Mouse (Mus musculus) layer of hippocampus, adult 2 months (tissue): ENCODE results near the gene H2afz. TPM values are rescaled to one million over a fixed set of nuclear protein-coding genes. Genes with fewer than 3 reads are reported as not detected.
A peak's percentile ranks its signal among the peaks of the same experiment; 100 is the strongest.
"Not testable (repeated sequence)": the region's sequence is repeated elsewhere in the genome, so short reads cannot be mapped to it uniquely, and the experiment has no call there.

ENCODE experiments used
- DNase-seq, 2 experiments: peaks; one replicate each; pipeline ENCODE4 v3.0.0; 2022; ENCODE audit warnings: low spot score in 2 of 2
- H3K27ac ChIP-seq: fragments of 200-600 bp; 2 replicates; pipeline ENCODE4 v1.8.1; 2022
- H3K4me3 ChIP-seq: fragments of 200-600 bp; 2 replicates; pipeline ENCODE4 v1.8.1; 2022; ENCODE audit warnings: mild to moderate bottlenecking
- CTCF ChIP-seq: fragments of 200-600 bp; conservative IDR thresholded peaks from 2 replicates; pipeline ENCODE4 v1.8.1; 2022; ENCODE audit warnings: antibody characterized with exemption, mild to moderate bottlenecking, moderate library complexity
- total RNA-seq, 2 experiments: library from RNA; stranded (reverse); gene quantifications; 2 replicates each; pipeline ENCODE4 v1.2.3; 2021

The H2afz gene
- total RNA-seq, 2 experiments from 2014 or later: 142 to 147 TPM

GRCm38 (mm10) chr3:137848354-137848753 lies 15.9 kb upstream of the H2afz start:
- Histone ChIP-seq H3K27ac (no peak overlapping the region), H3K4me3 (no peak overlapping the region)
- DNase-seq: no peak
- TF ChIP-seq CTCF: no peak

DNA sequence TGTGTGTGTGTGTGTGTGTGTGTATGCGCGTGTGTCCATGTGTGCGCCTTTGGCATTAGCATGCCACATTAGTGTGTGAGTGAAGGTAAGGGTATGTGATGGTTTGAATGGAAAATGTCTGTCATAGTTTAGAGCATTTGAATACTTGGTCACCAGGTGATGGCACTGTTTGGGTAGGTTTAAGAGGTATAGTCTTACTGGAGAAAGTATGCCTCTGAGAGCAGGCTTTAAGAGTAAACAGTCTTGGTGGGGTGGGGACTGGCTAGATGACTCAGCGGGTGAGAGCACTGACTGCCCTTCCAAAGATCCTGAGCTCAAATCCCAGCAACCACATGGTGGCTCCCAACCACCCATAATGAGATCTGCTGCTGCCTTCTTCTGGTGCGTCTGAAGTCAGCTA lies 14.6 kb upstream of the H2afz start:
- TF ChIP-seq CTCF: no peak

DNA sequence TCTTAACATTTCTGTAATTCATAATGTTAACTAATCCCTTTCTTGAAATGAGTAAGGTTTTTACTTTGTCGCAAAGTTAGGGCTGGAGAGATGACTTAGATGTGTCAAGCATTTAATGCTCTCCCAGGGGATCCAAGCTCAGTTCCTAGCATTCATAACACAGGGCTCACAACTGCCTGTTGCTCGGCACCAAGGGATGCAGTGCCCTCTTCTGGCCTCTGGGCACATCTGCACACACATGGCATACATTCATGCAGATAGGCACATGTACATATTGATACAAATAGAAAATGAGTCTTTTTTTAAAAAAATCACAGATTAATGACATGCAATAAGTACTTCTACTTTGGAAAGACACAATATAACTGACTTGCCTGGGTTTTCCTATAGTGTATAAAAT lies 13.1 kb upstream of the H2afz start:
- no peak for DNase-seq
- Histone ChIP-seq H3K27ac (no peak overlapping the region), H3K4me3 (no peak overlapping the region)
- peak; percentile 21 for TF ChIP-seq CTCF

More for the DNA sequence above, 14.6 kb upstream of the H2afz start:
- Histone ChIP-seq H3K4me3 (no peak overlapping the region), H3K27ac (no peak overlapping the region)
- no peak for DNase-seq

DNA sequence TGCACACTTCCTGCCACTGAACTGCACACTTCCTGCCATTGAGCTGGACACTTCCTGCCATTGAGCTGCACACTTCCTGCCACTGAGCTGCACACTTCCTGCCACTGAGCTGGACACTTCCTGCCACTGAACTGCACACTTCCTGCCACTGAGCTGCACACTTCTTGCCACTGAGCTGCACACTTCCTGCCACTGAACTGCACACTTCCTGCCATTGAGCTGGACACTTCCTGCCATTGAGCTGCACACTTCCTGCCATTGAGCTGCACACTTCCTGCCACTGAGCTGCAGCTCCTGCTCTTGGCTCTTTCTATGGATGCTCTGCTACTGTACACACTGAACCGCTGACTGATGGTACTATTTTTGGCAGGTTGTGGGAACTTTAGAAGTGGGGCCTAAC lies 11.3 kb upstream of the H2afz start:
- DNase-seq, H3K4me3 ChIP-seq, H3K27ac ChIP-seq: not testable (repeated sequence)

DNA sequence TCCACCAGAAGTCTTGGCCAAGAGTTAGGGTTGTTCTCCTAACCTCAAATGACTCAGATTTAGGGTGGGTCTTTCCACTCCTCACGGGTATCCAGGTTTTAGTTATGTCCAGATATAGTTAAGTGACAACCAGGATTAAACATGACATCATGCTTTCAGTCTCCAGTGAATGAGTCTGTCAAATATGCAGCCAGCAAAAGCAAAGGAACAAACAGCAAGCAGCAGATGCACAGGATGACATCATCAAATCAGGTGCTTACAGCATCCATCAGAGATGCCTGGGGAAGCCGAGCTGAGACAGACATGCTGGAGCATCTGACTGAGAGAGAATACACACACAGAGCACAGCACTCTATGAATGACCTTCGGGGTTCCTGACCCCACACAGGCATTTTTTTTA lies 9.0 kb upstream of the H2afz start:
- DNase-seq: no peak
- no peak overlapping the region for H3K4me3 ChIP-seq
- no peak overlapping the region for H3K27ac ChIP-seq
- TF ChIP-seq CTCF: no peak

DNA sequence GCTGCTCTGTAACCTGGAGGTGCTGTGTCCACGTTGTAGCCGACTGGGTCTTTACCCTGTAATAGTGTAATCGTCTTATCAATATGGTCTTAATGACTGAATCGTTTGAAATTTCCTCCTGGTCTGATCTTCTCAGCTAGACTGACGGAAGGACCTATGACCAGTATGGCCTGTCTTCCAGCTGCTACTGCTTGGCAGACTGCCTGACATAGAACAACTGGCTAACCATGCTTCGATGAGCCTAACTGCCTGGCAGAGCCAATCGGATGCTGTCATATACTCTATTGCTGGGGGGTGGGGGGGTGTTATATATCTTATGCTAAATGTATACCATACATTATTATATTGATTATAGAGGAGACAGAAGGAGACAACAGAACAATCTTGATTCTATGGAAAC lies 8.2 kb upstream of the H2afz start:
- Histone ChIP-seq H3K27ac (no peak overlapping the region), H3K4me3 (no peak overlapping the region)
- no peak for TF ChIP-seq CTCF
- DNase-seq: no peak

DNA sequence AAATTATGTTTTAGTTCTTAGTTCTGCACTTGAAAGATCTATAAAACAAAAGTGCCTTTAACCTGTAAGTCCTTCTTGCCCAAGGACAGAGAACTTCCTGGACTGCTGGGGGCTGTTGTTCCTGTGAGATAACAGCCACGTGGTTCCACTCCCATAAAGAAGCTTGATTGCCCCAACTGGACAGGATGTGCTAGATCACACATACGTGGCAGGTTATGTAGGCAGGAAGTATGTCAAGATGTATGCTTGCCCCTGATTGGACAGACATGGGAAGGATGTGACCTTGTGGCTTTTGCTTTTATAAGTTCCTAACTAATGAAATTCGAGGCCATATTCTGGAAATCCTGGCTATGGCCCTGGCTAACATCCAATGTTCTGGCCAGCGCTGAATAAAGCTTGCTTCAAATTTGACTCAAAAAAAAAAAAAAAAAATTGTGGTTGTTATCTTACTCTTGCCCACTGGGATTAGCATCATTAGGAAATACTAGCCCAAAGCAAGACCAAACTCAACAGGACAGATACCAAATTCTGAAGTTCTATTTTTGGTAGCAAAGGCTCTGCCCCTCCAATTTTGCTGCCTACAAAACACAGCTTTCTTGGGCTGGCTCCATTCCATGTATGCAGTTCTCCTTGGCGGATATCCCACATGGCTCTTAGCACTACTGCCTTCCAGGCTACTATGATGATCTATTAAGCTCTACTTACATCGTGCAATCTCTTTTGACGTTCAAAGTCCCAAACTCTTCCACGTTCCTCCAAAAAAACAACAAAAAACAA lies 3.7 kb upstream of the H2afz start:
- H3K27ac ChIP-seq: no peak overlapping the region
- no peak overlapping the region for H3K4me3 ChIP-seq
- no peak for TF ChIP-seq CTCF
- no peak for DNase-seq

- no peak for DNase-seq
- no peak for TF ChIP-seq CTCF
- no peak overlapping the region for H3K4me3 ChIP-seq
- no peak overlapping the region for H3K27ac ChIP-seq
Measured at GRCm38 (mm10) chr3:137861436-137861835, 2.9 kb upstream of the H2afz start.

GRCm38 (mm10) chr3:137862600-137862999 lies 1.7 kb upstream of the H2afz start:
- no peak overlapping the region; the same call in 1 of the 2 replicates for H3K27ac ChIP-seq
- no peak overlapping the region for H3K4me3 ChIP-seq
- TF ChIP-seq CTCF: no peak
- no peak for DNase-seq

GRCm38 (mm10) chr3:137863330-137864123 lies 760 bp upstream of the H2afz start:
- peak overlapping the region; percentile 98 for H3K27ac ChIP-seq
- peak overlapping the region; percentile 89 for H3K4me3 ChIP-seq
- peak in 1 of 2 experiments; percentile 52 for DNase-seq
- TF ChIP-seq CTCF: no peak

DNA sequence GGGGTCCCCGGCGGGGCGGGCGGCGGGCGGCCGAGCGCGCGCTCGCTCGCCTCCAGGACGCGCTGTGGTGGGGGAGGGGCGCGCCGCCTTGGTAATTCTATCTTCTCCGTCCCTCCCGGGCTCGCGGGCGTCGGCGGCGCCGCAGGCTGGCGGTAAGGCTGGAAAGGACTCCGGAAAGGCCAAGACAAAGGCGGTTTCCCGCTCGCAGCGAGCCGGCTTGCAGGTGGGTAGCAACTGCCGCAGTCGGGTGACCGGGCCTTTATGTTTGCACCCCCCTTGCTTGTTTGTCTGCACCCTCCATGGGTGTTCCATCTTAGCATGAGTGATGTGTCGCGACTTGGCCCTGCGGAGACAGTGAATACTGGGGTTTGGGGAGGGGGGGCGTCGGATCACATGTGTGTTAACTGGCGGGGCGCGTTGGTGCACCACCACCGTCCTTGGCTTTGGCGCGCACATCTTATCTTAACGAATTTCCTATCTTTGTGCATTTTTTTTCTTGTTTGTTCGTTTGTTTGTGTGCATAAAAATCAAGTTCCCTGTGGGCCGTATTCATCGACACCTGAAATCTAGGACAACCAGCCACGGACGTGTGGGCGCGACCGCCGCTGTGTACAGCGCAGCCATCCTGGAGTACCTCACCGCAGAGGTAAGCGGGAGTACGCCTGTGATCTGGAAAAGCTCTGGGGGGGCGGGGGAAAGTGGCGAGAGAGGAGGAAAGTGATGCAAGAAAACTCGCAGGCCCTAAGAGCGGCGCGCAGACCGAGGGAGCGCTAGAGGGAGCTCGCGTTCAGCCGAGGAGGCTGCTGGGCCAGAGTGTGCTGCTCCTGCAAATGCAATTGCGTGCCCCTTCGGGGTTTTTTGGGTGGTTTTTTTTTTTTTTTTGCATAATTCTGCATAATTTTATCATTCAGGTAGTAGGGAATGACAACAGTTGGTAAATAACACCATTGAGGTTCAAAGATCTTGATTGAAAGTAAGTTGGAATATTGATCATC lies 998 bp downstream of the H2afz start:
- peak; percentile 86 to 88 for DNase-seq
- Histone ChIP-seq H3K27ac (peak overlapping the region; percentile 92), H3K4me3 (peak overlapping the region; percentile 89)
- TF ChIP-seq CTCF: peak; percentile 87

DNA sequence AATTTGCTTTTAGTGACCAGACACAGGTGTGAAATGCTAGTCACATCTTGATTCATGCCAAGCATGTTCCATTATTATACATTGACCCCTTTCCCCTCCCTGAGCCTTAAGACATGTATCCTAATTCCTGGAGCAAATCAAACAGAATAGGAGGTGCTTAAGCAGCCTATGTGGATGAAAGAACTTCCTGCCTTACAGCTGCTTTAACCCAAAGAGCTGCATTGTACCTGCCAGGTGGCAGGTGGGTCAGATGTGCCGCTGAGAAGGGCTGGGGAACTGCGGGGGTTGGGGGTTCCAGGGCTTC lies 2.8 kb downstream of the H2afz start:
- no peak for DNase-seq
- TF ChIP-seq CTCF: no peak
- Histone ChIP-seq H3K27ac (peak overlapping the region; percentile 99), H3K4me3 (peak overlapping the region; percentile 72)
